Mouse (Mus musculus): ENCODE results near the gene Kpna6. TPM values are rescaled to one million over a fixed set of nuclear protein-coding genes. Genes with fewer than 3 reads are reported as not detected.

Gene Kpna6
- polyA plus RNA-seq, 1 experiment from 2014 or later = 8.3 TPM

- WGBS = 80% methylated on average over 11 of the region's 11 CpGs
- H3K36me3 ChIP-seq (ENCODE audit: control insufficient read depth, insufficient read depth) = peaks cover 12% of the 10 kb centered on the region; the same call in 1 of the 2 replicates
- H3K4me1 ChIP-seq (replicated peaks; ENCODE audit: control insufficient read depth, insufficient read depth, low read length) = peaks cover 18% of the 10 kb centered on the region
- H3K9ac ChIP-seq (ENCODE audit: low read depth, low read length) = no peak overlapping the region
- H3K27me3 ChIP-seq (replicated peaks; ENCODE audit: control insufficient read depth, insufficient read depth, low read length) = no peaks in the 10 kb centered on the region
- peak overlapping the region; percentile 86 for H3K4me2 ChIP-seq (replicated peaks; ENCODE audit: low read depth)
- H3K27ac ChIP-seq (ENCODE audit: low read depth, low read length) = no peak overlapping the region; the same call in 1 of the 2 replicates
- ATAC-seq = no peak
- TF ChIP-seq CTCF (IDR thresholded peaks at IDR 0.05; ENCODE audit: low read depth) = no peak
- H3K9me3 ChIP-seq (ENCODE audit: control insufficient read depth) = no peaks in the 10 kb centered on the region
- H3K4me3 ChIP-seq (ENCODE audit: low read depth, low read length) = no peak overlapping the region
Measured at GRCm38 (mm10) chr4:129622120-129622802, 50.3 kb downstream of the Kpna6 start.

GRCm38 (mm10) chr4:129621283-129621841 lies 51.2 kb downstream of the Kpna6 start:
- Histone ChIP-seq H3K4me1 (replicated peaks; ENCODE audit: control insufficient read depth, insufficient read depth, low read length) (peaks cover 18% of the 10 kb centered on the region), H3K9ac (ENCODE audit: low read depth, low read length) (no peak overlapping the region), H3K4me2 (replicated peaks; ENCODE audit: low read depth) (peak overlapping the region; percentile 9; the same call in 1 of the 2 replicates), H3K9me3 (ENCODE audit: control insufficient read depth) (no peaks in the 10 kb centered on the region), H3K27me3 (replicated peaks; ENCODE audit: control insufficient read depth, insufficient read depth, low read length) (no peaks in the 10 kb centered on the region), H3K4me3 (ENCODE audit: low read depth, low read length) (no peak overlapping the region), H3K36me3 (ENCODE audit: control insufficient read depth, insufficient read depth) (peaks cover 12% of the 10 kb centered on the region; the same call in 1 of the 2 replicates), H3K27ac (ENCODE audit: low read depth, low read length) (0 out of 2 replicates have a peak overlapping the region, but pooled peaks have one; percentile 7)
- TF ChIP-seq CTCF (IDR thresholded peaks at IDR 0.05; ENCODE audit: low read depth) = no peak
- ATAC-seq = no peak
- 77% methylated on average over 8 of the region's 8 CpGs for WGBS

- no peak overlapping the region; the same call in 1 of the 2 replicates for H3K27ac ChIP-seq (ENCODE audit: low read depth, low read length)
- ATAC-seq = no peak
- TF ChIP-seq CTCF (IDR thresholded peaks at IDR 0.05; ENCODE audit: low read depth) = no peak
- H3K36me3 ChIP-seq (ENCODE audit: control insufficient read depth, insufficient read depth) = peaks cover 10% of the 10 kb centered on the region; the same call in 1 of the 2 replicates
- no peaks in the 10 kb centered on the region for H3K9me3 ChIP-seq (ENCODE audit: control insufficient read depth)
- H3K9ac ChIP-seq (ENCODE audit: low read depth, low read length) = no peak overlapping the region
- H3K27me3 ChIP-seq (replicated peaks; ENCODE audit: control insufficient read depth, insufficient read depth, low read length) = no peaks in the 10 kb centered on the region
- 78% methylated on average over 11 of the region's 11 CpGs for WGBS
- no peak overlapping the region for H3K4me3 ChIP-seq (ENCODE audit: low read depth, low read length)
- H3K4me2 ChIP-seq (replicated peaks; ENCODE audit: low read depth) = peak overlapping the region; percentile 21; the same call in 1 of the 2 replicates
- peaks cover 18% of the 10 kb centered on the region for H3K4me1 ChIP-seq (replicated peaks; ENCODE audit: control insufficient read depth, insufficient read depth, low read length)
Measured at GRCm38 (mm10) chr4:129620419-129621282, 51.9 kb downstream of the Kpna6 start.

- no peaks in the 10 kb centered on the region for H3K27me3 ChIP-seq (replicated peaks; ENCODE audit: control insufficient read depth, insufficient read depth, low read length)
- H3K36me3 ChIP-seq (ENCODE audit: control insufficient read depth, insufficient read depth) = peaks cover 10% of the 10 kb centered on the region; the same call in 1 of the 2 replicates
- peak within 1 kb of the TSS; percentile 54 for H3K27ac ChIP-seq (ENCODE audit: low read depth, low read length)
- peak within 1 kb of the TSS; percentile 70 for H3K4me3 ChIP-seq (ENCODE audit: low read depth, low read length)
- peak; percentile 37 for TF ChIP-seq CTCF (IDR thresholded peaks at IDR 0.05; ENCODE audit: low read depth)
- H3K4me1 ChIP-seq (replicated peaks; ENCODE audit: control insufficient read depth, insufficient read depth, low read length) = peaks cover 10% of the 10 kb centered on the region
- H3K4me2 ChIP-seq (replicated peaks; ENCODE audit: low read depth) = peak within 1 kb of the TSS; percentile 89
- peak within 1 kb of the TSS; percentile 41 for H3K9ac ChIP-seq (ENCODE audit: low read depth, low read length)
- no peaks in the 10 kb centered on the region for H3K9me3 ChIP-seq (ENCODE audit: control insufficient read depth)
- 3% methylated on average over 43 of the region's 44 CpGs for WGBS
- ATAC-seq = peak; percentile 81
Measured at GRCm38 (mm10) chr4:129618786-129619691, 53.5 kb downstream of the Kpna6 start, which contains the start of gene Iqcc. Gene Iqcc (minus strand): TSS chr4:129619099.

- no peak for ATAC-seq
- H3K9me3 ChIP-seq (ENCODE audit: control insufficient read depth) = no peaks in the 10 kb centered on the region
- WGBS = 95% methylated on average over 5 of the region's 5 CpGs
- H3K9ac ChIP-seq (ENCODE audit: low read depth, low read length) = peak overlapping the region; percentile 41; the same call in 1 of the 2 replicates
- H3K4me3 ChIP-seq (ENCODE audit: low read depth, low read length) = peak overlapping the region; percentile 70
- TF ChIP-seq CTCF (IDR thresholded peaks at IDR 0.05; ENCODE audit: low read depth) = no peak
- H3K27ac ChIP-seq (ENCODE audit: low read depth, low read length) = peak overlapping the region; percentile 54; the same call in 1 of the 2 replicates
- peaks cover 10% of the 10 kb centered on the region for H3K4me1 ChIP-seq (replicated peaks; ENCODE audit: control insufficient read depth, insufficient read depth, low read length)
- H3K4me2 ChIP-seq (replicated peaks; ENCODE audit: low read depth) = peak overlapping the region; percentile 89
- H3K27me3 ChIP-seq (replicated peaks; ENCODE audit: control insufficient read depth, insufficient read depth, low read length) = no peaks in the 10 kb centered on the region
- peaks cover 10% of the 10 kb centered on the region; the same call in 1 of the 2 replicates for H3K36me3 ChIP-seq (ENCODE audit: control insufficient read depth, insufficient read depth)
Measured at GRCm38 (mm10) chr4:129618031-129618430, 54.5 kb downstream of the Kpna6 start.

Measured in intestine, postnatal 0 days (tissue).